Mouse (Mus musculus): ENCODE results near the gene Cers6. TPM values are rescaled to one million over a fixed set of nuclear protein-coding genes. Genes with fewer than 3 reads are reported as not detected.

Gene Cers6
- polyA plus RNA-seq, 1 experiment = 3.2 TPM

GRCm38 (mm10) chr2:68944898-68945297, 83.7 kb downstream of the Cers6 start:
- no peaks in the 10 kb centered on the region for H3K4me1 ChIP-seq (ENCODE audit: control insufficient read depth, insufficient read depth, low read length)
- TF ChIP-seq CTCF (IDR thresholded peaks at IDR 0.05; ENCODE audit: control insufficient read depth, insufficient read depth, insufficient replicate concordance, low read depth, low read length) (no peak), POLR2A (IDR thresholded peaks at IDR 0.05; ENCODE audit: control insufficient read depth, low read depth, low read length) (no peak)
- no peaks in the 10 kb centered on the region for H3K36me3 ChIP-seq (ENCODE audit: control insufficient read depth, insufficient read depth, low read length)
- H3K27me3 ChIP-seq (ENCODE audit: control insufficient read depth, insufficient read depth, low read length) = no peaks in the 10 kb centered on the region
- H3K4me3 ChIP-seq (ENCODE audit: control insufficient read depth, low read depth, low read length) = no peak overlapping the region
- H3K27ac ChIP-seq (ENCODE audit: control insufficient read depth, insufficient read depth, low read depth, low read length) = no peak overlapping the region

GRCm38 (mm10) chr2:68945976-68946375, 84.7 kb downstream of the Cers6 start:
- Histone ChIP-seq H3K27me3 (ENCODE audit: control insufficient read depth, insufficient read depth, low read length) (no peaks in the 10 kb centered on the region), H3K27ac (ENCODE audit: control insufficient read depth, insufficient read depth, low read depth, low read length) (no peak overlapping the region), H3K4me3 (ENCODE audit: control insufficient read depth, low read depth, low read length) (no peak overlapping the region), H3K36me3 (ENCODE audit: control insufficient read depth, insufficient read depth, low read length) (no peaks in the 10 kb centered on the region), H3K4me1 (ENCODE audit: control insufficient read depth, insufficient read depth, low read length) (no peaks in the 10 kb centered on the region)
- TF ChIP-seq CTCF (IDR thresholded peaks at IDR 0.05; ENCODE audit: control insufficient read depth, insufficient read depth, insufficient replicate concordance, low read depth, low read length) (no peak), POLR2A (IDR thresholded peaks at IDR 0.05; ENCODE audit: control insufficient read depth, low read depth, low read length) (no peak)

GRCm38 (mm10) chr2:68946819-68947218, 85.6 kb downstream of the Cers6 start:
- no peak for TF ChIP-seq POLR2A (IDR thresholded peaks at IDR 0.05; ENCODE audit: control insufficient read depth, low read depth, low read length)
- TF ChIP-seq CTCF (IDR thresholded peaks at IDR 0.05; ENCODE audit: control insufficient read depth, insufficient read depth, insufficient replicate concordance, low read depth, low read length) = no peak
- Histone ChIP-seq H3K4me3 (ENCODE audit: control insufficient read depth, low read depth, low read length) (no peak overlapping the region), H3K4me1 (ENCODE audit: control insufficient read depth, insufficient read depth, low read length) (no peaks in the 10 kb centered on the region), H3K36me3 (ENCODE audit: control insufficient read depth, insufficient read depth, low read length) (no peaks in the 10 kb centered on the region), H3K27me3 (ENCODE audit: control insufficient read depth, insufficient read depth, low read length) (no peaks in the 10 kb centered on the region), H3K27ac (ENCODE audit: control insufficient read depth, insufficient read depth, low read depth, low read length) (no peak overlapping the region)

- no peaks in the 10 kb centered on the region for H3K4me1 ChIP-seq (ENCODE audit: control insufficient read depth, insufficient read depth, low read length)
- H3K27ac ChIP-seq (ENCODE audit: control insufficient read depth, insufficient read depth, low read depth, low read length) = no peak overlapping the region
- H3K4me3 ChIP-seq (ENCODE audit: control insufficient read depth, low read depth, low read length) = no peak overlapping the region
- no peak for TF ChIP-seq CTCF (IDR thresholded peaks at IDR 0.05; ENCODE audit: control insufficient read depth, insufficient read depth, insufficient replicate concordance, low read depth, low read length)
- TF ChIP-seq POLR2A (IDR thresholded peaks at IDR 0.05; ENCODE audit: control insufficient read depth, low read depth, low read length) = no peak
- no peaks in the 10 kb centered on the region for H3K36me3 ChIP-seq (ENCODE audit: control insufficient read depth, insufficient read depth, low read length)
- no peaks in the 10 kb centered on the region for H3K27me3 ChIP-seq (ENCODE audit: control insufficient read depth, insufficient read depth, low read length)
Measured at GRCm38 (mm10) chr2:68949137-68949536, 87.9 kb downstream of the Cers6 start.

- no peak for TF ChIP-seq CTCF (IDR thresholded peaks at IDR 0.05; ENCODE audit: control insufficient read depth, insufficient read depth, insufficient replicate concordance, low read depth, low read length)
- no peak for TF ChIP-seq POLR2A (IDR thresholded peaks at IDR 0.05; ENCODE audit: control insufficient read depth, low read depth, low read length)
Measured at GRCm38 (mm10) chr2:68949728-68950127, 88.5 kb downstream of the Cers6 start.

GRCm38 (mm10) chr2:68951706-68952105, 90.5 kb downstream of the Cers6 start:
- no peak overlapping the region for H3K27ac ChIP-seq (ENCODE audit: control insufficient read depth, insufficient read depth, low read depth, low read length)
- H3K27me3 ChIP-seq (ENCODE audit: control insufficient read depth, insufficient read depth, low read length) = no peaks in the 10 kb centered on the region
- TF ChIP-seq POLR2A (IDR thresholded peaks at IDR 0.05; ENCODE audit: control insufficient read depth, low read depth, low read length) (no peak), CTCF (IDR thresholded peaks at IDR 0.05; ENCODE audit: control insufficient read depth, insufficient read depth, insufficient replicate concordance, low read depth, low read length) (no peak)
- H3K4me3 ChIP-seq (ENCODE audit: control insufficient read depth, low read depth, low read length) = no peak overlapping the region
- no peaks in the 10 kb centered on the region for H3K36me3 ChIP-seq (ENCODE audit: control insufficient read depth, insufficient read depth, low read length)
- no peaks in the 10 kb centered on the region for H3K4me1 ChIP-seq (ENCODE audit: control insufficient read depth, insufficient read depth, low read length)

More at GRCm38 (mm10) chr2:68949728-68950127, 88.5 kb downstream of the Cers6 start:
- Histone ChIP-seq H3K4me3 (ENCODE audit: control insufficient read depth, low read depth, low read length) (no peak overlapping the region), H3K27me3 (ENCODE audit: control insufficient read depth, insufficient read depth, low read length) (no peaks in the 10 kb centered on the region), H3K36me3 (ENCODE audit: control insufficient read depth, insufficient read depth, low read length) (no peaks in the 10 kb centered on the region), H3K4me1 (ENCODE audit: control insufficient read depth, insufficient read depth, low read length) (no peaks in the 10 kb centered on the region), H3K27ac (ENCODE audit: control insufficient read depth, insufficient read depth, low read depth, low read length) (no peak overlapping the region)

- H3K27ac ChIP-seq (ENCODE audit: control insufficient read depth, insufficient read depth, low read depth, low read length) = no peak overlapping the region
- no peaks in the 10 kb centered on the region for H3K36me3 ChIP-seq (ENCODE audit: control insufficient read depth, insufficient read depth, low read length)
- H3K4me3 ChIP-seq (ENCODE audit: control insufficient read depth, low read depth, low read length) = no peak overlapping the region
- no peak for TF ChIP-seq CTCF (IDR thresholded peaks at IDR 0.05; ENCODE audit: control insufficient read depth, insufficient read depth, insufficient replicate concordance, low read depth, low read length)
- no peak for TF ChIP-seq POLR2A (IDR thresholded peaks at IDR 0.05; ENCODE audit: control insufficient read depth, low read depth, low read length)
- no peaks in the 10 kb centered on the region for H3K4me1 ChIP-seq (ENCODE audit: control insufficient read depth, insufficient read depth, low read length)
- no peaks in the 10 kb centered on the region for H3K27me3 ChIP-seq (ENCODE audit: control insufficient read depth, insufficient read depth, low read length)
Measured at GRCm38 (mm10) chr2:68953688-68954087, 92.4 kb downstream of the Cers6 start.

- Histone ChIP-seq H3K4me1 (ENCODE audit: control insufficient read depth, insufficient read depth, low read length) (no peaks in the 10 kb centered on the region), H3K27ac (ENCODE audit: control insufficient read depth, insufficient read depth, low read depth, low read length) (no peak overlapping the region), H3K36me3 (ENCODE audit: control insufficient read depth, insufficient read depth, low read length) (no peaks in the 10 kb centered on the region), H3K27me3 (ENCODE audit: control insufficient read depth, insufficient read depth, low read length) (no peaks in the 10 kb centered on the region), H3K4me3 (ENCODE audit: control insufficient read depth, low read depth, low read length) (no peak overlapping the region)
- TF ChIP-seq POLR2A (IDR thresholded peaks at IDR 0.05; ENCODE audit: control insufficient read depth, low read depth, low read length) (no peak), CTCF (IDR thresholded peaks at IDR 0.05; ENCODE audit: control insufficient read depth, insufficient read depth, insufficient replicate concordance, low read depth, low read length) (no peak)
Measured at GRCm38 (mm10) chr2:68955496-68955895, 94.3 kb downstream of the Cers6 start.
